Mouse (Mus musculus) bone marrow macrophage, adult 2 months (primary cell): ENCODE measurements at regions not wholly inside any gene's neighbourhood (a gene's known extent, or its start where the extent isn't known, plus 50 kb on each side); places are given as distances from the start of the nearest gene placed in this dataset.

Experiments
- H3K27ac ChIP-seq: 2 replicates; pipeline ENCODE4 v1.5.1; 2012; ENCODE audit warnings: low read depth, low read length; ENCODE audit not compliant: insufficient read depth
- H3K4me1 ChIP-seq: 2 replicates; pipeline ENCODE4 v1.6.1; 2012; ENCODE audit warnings: low read length; ENCODE audit not compliant: control insufficient read depth, insufficient read depth
- H3K4me3 ChIP-seq: 2 replicates; pipeline ENCODE4 v1.5.1; 2012; ENCODE audit warnings: mild to moderate bottlenecking, low read length, moderate library complexity; ENCODE audit not compliant: insufficient read depth
- CTCF ChIP-seq: IDR thresholded peaks from 2 replicates; pipeline ENCODE4 v1.5.1; 2012; ENCODE audit warnings: low read depth, mild to moderate bottlenecking, low read length, moderate library complexity
- POLR2A ChIP-seq: IDR thresholded peaks from 2 replicates; pipeline ENCODE4 v1.6.1; 2012; ENCODE audit warnings: mild to moderate bottlenecking, low read depth, low read length, borderline replicate concordance

GRCm38 (mm10) chr14:104943450-104943849 is 233.7 kb downstream of the Rbm26 start:
- TF ChIP-seq POLR2A (no peak), CTCF (no peak)
- H3K27ac ChIP-seq, result no peak overlapping the region
- no peak overlapping the region for H3K4me3 ChIP-seq
- H3K4me1 ChIP-seq, result no peaks in the 10 kb centered on the region

- H3K27ac ChIP-seq, result no peak overlapping the region
- 0 out of 2 replicates have a peak, but pooled peaks cover 2% of the 10 kb centered on the region for H3K4me1 ChIP-seq
- no peak overlapping the region for H3K4me3 ChIP-seq
- TF ChIP-seq CTCF, result no peak
- no peak for TF ChIP-seq POLR2A
Measured at GRCm38 (mm10) chr14:104939961-104940360, 237.2 kb downstream of the Rbm26 start.

- Histone ChIP-seq H3K27ac (peak overlapping the region; percentile 31), H3K4me3 (peak overlapping the region; percentile 34), H3K4me1 (0 out of 2 replicates have a peak, but pooled peaks cover 2% of the 10 kb centered on the region)
- TF ChIP-seq CTCF (no peak), POLR2A (no peak)
Measured at GRCm38 (mm10) chr14:104937083-104937864, 239.9 kb downstream of the Rbm26 start.

GRCm38 (mm10) chr14:104935956-104936355 is 241.2 kb downstream of the Rbm26 start:
- Histone ChIP-seq H3K4me1 (0 out of 2 replicates have a peak, but pooled peaks cover 2% of the 10 kb centered on the region), H3K27ac (no peak overlapping the region), H3K4me3 (no peak overlapping the region)
- TF ChIP-seq CTCF (no peak), POLR2A (no peak)

GRCm38 (mm10) chr14:104905706-104906105 is 271.4 kb downstream of the Rbm26 start:
- no peak overlapping the region for H3K4me3 ChIP-seq
- no peak for TF ChIP-seq CTCF
- no peak for TF ChIP-seq POLR2A
- H3K4me1 ChIP-seq, result no peaks in the 10 kb centered on the region
- no peak overlapping the region for H3K27ac ChIP-seq

- Histone ChIP-seq H3K4me3 (no peak overlapping the region), H3K4me1 (no peaks in the 10 kb centered on the region)
- TF ChIP-seq POLR2A (no peak), CTCF (no peak)
Measured at GRCm38 (mm10) chr14:104902120-104903027, 274.8 kb downstream of the Rbm26 start.

GRCm38 (mm10) chr14:104901072-104901471 is 276.1 kb downstream of the Rbm26 start:
- no peak overlapping the region for H3K4me3 ChIP-seq
- H3K4me1 ChIP-seq, result no peaks in the 10 kb centered on the region
- TF ChIP-seq CTCF (no peak), POLR2A (no peak)
- H3K27ac ChIP-seq, result no peak overlapping the region

More at GRCm38 (mm10) chr14:104902120-104903027, 274.8 kb downstream of the Rbm26 start:
- H3K27ac ChIP-seq, result no peak overlapping the region

- Histone ChIP-seq H3K4me1 (no peaks in the 10 kb centered on the region), H3K4me3 (no peak overlapping the region), H3K27ac (no peak overlapping the region)
- no peak for TF ChIP-seq CTCF
- TF ChIP-seq POLR2A, result no peak
Measured at GRCm38 (mm10) chr14:104871203-104871602, 305.9 kb downstream of the Rbm26 start.

GRCm38 (mm10) chr14:104867540-104867939 is 309.6 kb downstream of the Rbm26 start:
- no peak overlapping the region for H3K27ac ChIP-seq
- no peak overlapping the region for H3K4me3 ChIP-seq
- H3K4me1 ChIP-seq, result no peaks in the 10 kb centered on the region
- TF ChIP-seq POLR2A (no peak), CTCF (no peak)
